ENCODE assay signal across 9 mouse cellular contexts in genomic region chr17:8613882-8614551, GRCm38 (mm10). TPM values are rescaled to one million over a fixed set of nuclear protein-coding genes. Genes with fewer than 3 reads are reported as not detected.
A peak's percentile ranks its signal among the peaks of the same experiment; 100 is the strongest.
DNase-seq lines count a peak whose midpoint lies in the region; ATAC-seq and TF ChIP-seq lines count a peak whose summit lies in the region.
"Had no signal": no experiment of that assay in that cellular context is flagged by ENCODE, and none has a peak within 500 bp of the region (broad histone marks: within the 10 kb centered on the region; RNA-seq: fewer than 3 reads in every experiment).

No protein-coding gene starts in this region.

- intact Hi-C loops in gastrocnemius, postnatal 14 days (cut with DNase I; ENCODE audit: low total_unique reads), result loop anchor here (2.0 to 10.0 kb wide), 2 partner anchors 191 to 323 kb away; no protein-coding TSS in a partner anchor

- no peak for ATAC-seq in liver, postnatal 0 days

- TF ChIP-seq CTCF in liver, postnatal 0 days (IDR thresholded peaks at IDR 0.05; ENCODE audit: low read depth), result peak; percentile 86

- no peaks in the 10 kb centered on the region for H3K36me3 ChIP-seq in liver, postnatal 0 days (replicated peaks; ENCODE audit: insufficient read depth, low read length)

- DNase-seq in CD4-positive helper T cell, adult 2 months (ENCODE audit: low read depth, low spot score), result peak; percentile 43
- peak; percentile 78 for DNase-seq in adrenal gland, adult 2 months
- peak; percentile 85 for DNase-seq in embryo, embryonic 10 days (ENCODE audit: low spot score)
- peak; percentile 68 for DNase-seq in gastrocnemius, postnatal 14 days
- DNase-seq in kidney, postnatal 25 days, result peak; percentile 72 to 89
- peak; percentile 75 for DNase-seq in liver, postnatal 0 days
- peak; percentile 70 for DNase-seq in ovary, postnatal 36 days (ENCODE audit: low spot score)
- DNase-seq in thymus, postnatal 4 days, result peak; percentile 83

- no peaks in the 10 kb centered on the region for H3K9me3 ChIP-seq in liver, postnatal 0 days (ENCODE audit: low read length)

- no peak for TF ChIP-seq EP300 in liver, postnatal 0 days (IDR thresholded peaks at IDR 0.05; ENCODE audit: low read depth)

- H3K9ac ChIP-seq in liver, postnatal 0 days (replicated peaks), result no peak overlapping the region

- H3K4me3 ChIP-seq in liver, postnatal 0 days (ENCODE audit: low read depth, low read length), result no peak overlapping the region

- H3K27ac ChIP-seq in liver, postnatal 0 days (ENCODE audit: low read depth), result no peak overlapping the region

- WGBS in liver, postnatal 0 days (ENCODE audit: insufficient replicate concordance), result 32% methylated on average over 7 of the region's 7 CpGs

- no peaks in the 10 kb centered on the region for H3K4me1 ChIP-seq in liver, postnatal 0 days (ENCODE audit: insufficient read depth)

- no peak overlapping the region for H3K4me2 ChIP-seq in liver, postnatal 0 days (ENCODE audit: low read depth, low read length)

- H3K27me3 ChIP-seq in liver, postnatal 0 days (ENCODE audit: insufficient read depth, low read length), result no peaks in the 10 kb centered on the region

RNA-seq across cellular contexts. Expression of gene Gm17087, which starts 47.3 kb away (rescaled TPM):
- not detected for total RNA-seq in adrenal gland, adult 2 months (2021)
- polyA plus RNA-seq in adrenal gland, adult 2 months (2012; rRNA removed), result not detected in 2 replicates
- total RNA-seq in gastrocnemius, postnatal 14 days (2021), result not detected
- not detected in 2 replicates for polyA plus RNA-seq in liver, postnatal 0 days (2015; fragmentation: Nextera tagmentation; extraction: Ambion mirVana)
- polyA plus RNA-seq: heart, embryonic 14.5 days had no signal
